27 mouse cellular contexts compared by ENCODE assay signal in genomic region chr1:30720829-30721228, GRCm38 (mm10).
DNase-seq lines count a peak whose midpoint lies in the region; ATAC-seq and TF ChIP-seq lines count a peak whose summit lies in the region.
"Had no signal": no experiment of that assay in that cellular context is flagged by ENCODE, and none has a peak within 500 bp of the region (broad histone marks: within the 10 kb centered on the region; RNA-seq: fewer than 3 reads in every experiment).

No protein-coding gene starts in this region.

- no peaks in the 10 kb centered on the region for H3K9me3 ChIP-seq in hindbrain, embryonic 16.5 days (ENCODE audit: control insufficient read depth, low read length)
- no peaks in the 10 kb centered on the region for H3K9me3 ChIP-seq in hindbrain, postnatal 0 days (ENCODE audit: low read length)
- H3K9me3 ChIP-seq in lung, postnatal 0 days (ENCODE audit: low read length): no peaks in the 10 kb centered on the region
- H3K9me3 ChIP-seq: embryonic facial prominence, embryonic 12.5 days; forebrain, embryonic 10.5 days; forebrain, embryonic 15.5 days; hindbrain, embryonic 12.5 days; liver, embryonic 15.5 days; lung, embryonic 15.5 days; midbrain, embryonic 15.5 days had no signal

- DNase-seq in hindbrain, postnatal 0 days (ENCODE audit: low spot score): no peak
- no peak for DNase-seq in lung, postnatal 0 days (ENCODE audit: low spot score)
- no peak for DNase-seq in lung, postnatal 10 days
- DNase-seq in layer of hippocampus, adult 2 months (ENCODE audit: low spot score in 2 of 2): peak in 1 of 2 experiments; percentile 57
- DNase-seq in layer of hippocampus, postnatal 14 days (ENCODE audit: low spot score in 2 of 2): peak; percentile 44 to 70
- no peak for DNase-seq in adrenal gland, adult 18-20 months (ENCODE audit: low spot score in 2 of 2)
- DNase-seq in embryo, embryonic 11 days: no peak
- DNase-seq: adrenal gland, postnatal 25 days; cerebellum, adult 18-20 months; gastrocnemius, postnatal 10 days; heart, postnatal 36 days; kidney, adult 9 months; kidney, postnatal 10 days; right cerebral cortex, adult 18-20 months; thymus, postnatal 4 days had no signal

- H3K4me1 ChIP-seq in hindbrain, embryonic 16.5 days (ENCODE audit: control insufficient read depth, insufficient read depth, low read depth, low read length): no peaks in the 10 kb centered on the region
- no peaks in the 10 kb centered on the region for H3K4me1 ChIP-seq in hindbrain, postnatal 0 days (ENCODE audit: insufficient read depth, low read length)
- H3K4me1 ChIP-seq in lung, postnatal 0 days (ENCODE audit: insufficient read depth, low read depth, low read length): peaks cover 10% of the 10 kb centered on the region; the same call in 1 of the 2 replicates
- H3K4me1 ChIP-seq: embryonic facial prominence, embryonic 12.5 days; forebrain, embryonic 10.5 days; forebrain, embryonic 15.5 days; hindbrain, embryonic 12.5 days; liver, embryonic 15.5 days; midbrain, embryonic 15.5 days had no signal

- H3K27ac ChIP-seq in hindbrain, embryonic 16.5 days (ENCODE audit: low read depth, low read length): no peak overlapping the region
- H3K27ac ChIP-seq in hindbrain, postnatal 0 days: no peak overlapping the region
- peak overlapping the region; percentile 54; the same call in 1 of the 2 replicates for H3K27ac ChIP-seq in lung, postnatal 0 days (ENCODE audit: low read length)
- H3K27ac ChIP-seq in layer of hippocampus, adult 2 months: peak overlapping the region; percentile 87
- H3K27ac ChIP-seq: embryonic facial prominence, embryonic 12.5 days; forebrain, embryonic 10.5 days; forebrain, embryonic 15.5 days; hindbrain, embryonic 12.5 days; liver, embryonic 15.5 days; lung, embryonic 15.5 days; macrophage; midbrain, embryonic 15.5 days had no signal

- TF ChIP-seq CTCF in hindbrain, postnatal 0 days (IDR thresholded peaks at IDR 0.05; ENCODE audit: low read depth): no peak
- no peak for TF ChIP-seq CTCF in lung, postnatal 0 days (IDR thresholded peaks at IDR 0.05)
- no peak for TF ChIP-seq CTCF in layer of hippocampus, adult 2 months (conservative IDR thresholded peaks at IDR 0.05)

- H3K4me3 ChIP-seq in hindbrain, embryonic 16.5 days (ENCODE audit: low read length): no peak overlapping the region
- no peak overlapping the region for H3K4me3 ChIP-seq in hindbrain, postnatal 0 days (ENCODE audit: low read length)
- no peak overlapping the region for H3K4me3 ChIP-seq in lung, postnatal 0 days (ENCODE audit: low read depth, low read length)
- H3K4me3 ChIP-seq in layer of hippocampus, adult 2 months: no peak overlapping the region
- H3K4me3 ChIP-seq: embryonic facial prominence, embryonic 12.5 days; forebrain, embryonic 10.5 days; forebrain, embryonic 15.5 days; hindbrain, embryonic 12.5 days; liver, embryonic 15.5 days; lung, embryonic 15.5 days; midbrain, embryonic 15.5 days had no signal

- no peak overlapping the region for H3K9ac ChIP-seq in hindbrain, embryonic 16.5 days (ENCODE audit: low read depth, low read length)
- no peak overlapping the region for H3K9ac ChIP-seq in hindbrain, postnatal 0 days (replicated peaks; ENCODE audit: low read length)
- H3K9ac ChIP-seq in lung, postnatal 0 days (replicated peaks; ENCODE audit: low read depth): no peak overlapping the region
- H3K9ac ChIP-seq: embryonic facial prominence, embryonic 12.5 days; forebrain, embryonic 15.5 days; hindbrain, embryonic 12.5 days; liver, embryonic 15.5 days; lung, embryonic 15.5 days; midbrain, embryonic 15.5 days had no signal

- 86% methylated on average over 2 of the region's 2 CpGs for WGBS in hindbrain, embryonic 16.5 days
- 89% methylated on average over 2 of the region's 2 CpGs for WGBS in hindbrain, postnatal 0 days
- 86% methylated on average over 2 of the region's 2 CpGs for WGBS in lung, postnatal 0 days

- TF ChIP-seq EP300 in lung, postnatal 0 days (IDR thresholded peaks at IDR 0.05): no peak

- H3K36me3 ChIP-seq in hindbrain, embryonic 16.5 days (ENCODE audit: control insufficient read depth, insufficient read depth, low read length): no peaks in the 10 kb centered on the region
- no peaks in the 10 kb centered on the region for H3K36me3 ChIP-seq in hindbrain, postnatal 0 days (ENCODE audit: insufficient read depth, low read length)
- H3K36me3 ChIP-seq in lung, postnatal 0 days (ENCODE audit: insufficient read depth, low read length): no peaks in the 10 kb centered on the region
- H3K36me3 ChIP-seq: embryonic facial prominence, embryonic 12.5 days; forebrain, embryonic 10.5 days; forebrain, embryonic 15.5 days; hindbrain, embryonic 12.5 days; liver, embryonic 15.5 days; lung, embryonic 15.5 days; midbrain, embryonic 15.5 days had no signal

- H3K27me3 ChIP-seq in hindbrain, embryonic 16.5 days (replicated peaks; ENCODE audit: control insufficient read depth, insufficient read depth, low read length): no peaks in the 10 kb centered on the region
- H3K27me3 ChIP-seq in hindbrain, postnatal 0 days (ENCODE audit: insufficient read depth, low read length): no peaks in the 10 kb centered on the region
- no peaks in the 10 kb centered on the region for H3K27me3 ChIP-seq in lung, postnatal 0 days (replicated peaks; ENCODE audit: insufficient read depth, low read length)
- H3K27me3 ChIP-seq: embryonic facial prominence, embryonic 12.5 days; forebrain, embryonic 15.5 days; hindbrain, embryonic 12.5 days; liver, embryonic 15.5 days; lung, embryonic 15.5 days; midbrain, embryonic 15.5 days had no signal

- 0 out of 2 replicates have a peak, but pooled peaks have one; percentile 20 for ATAC-seq in hindbrain, embryonic 16.5 days
- no peak for ATAC-seq in hindbrain, postnatal 0 days
- ATAC-seq in lung, postnatal 0 days: peak; percentile 8; the same call in 1 of the 2 replicates
- ATAC-seq: CD4-positive, CD25-positive, alpha-beta regulatory T cell, adult 4 months; forebrain, embryonic 15.5 days; intestine, postnatal 0 days; midbrain, embryonic 15.5 days had no signal

- H3K4me2 ChIP-seq in hindbrain, embryonic 16.5 days (ENCODE audit: low read length): no peak overlapping the region
- no peak overlapping the region for H3K4me2 ChIP-seq in hindbrain, postnatal 0 days (ENCODE audit: low read depth, low read length)
- H3K4me2 ChIP-seq in lung, postnatal 0 days (replicated peaks; ENCODE audit: low read depth, low read length): no peak overlapping the region
- H3K4me2 ChIP-seq: embryonic facial prominence, embryonic 12.5 days; forebrain, embryonic 15.5 days; heart, embryonic 11.5 days; hindbrain, embryonic 12.5 days; liver, embryonic 15.5 days; lung, embryonic 15.5 days; midbrain, embryonic 15.5 days had no signal

Comparison
In these comparisons a context has a peak if more than half of its experiments do, and no peak if none do; other contexts are left out.
1. H3K27ac ChIP-seq: peak in lung, postnatal 0 days (single experiment) and layer of hippocampus, adult 2 months (single experiment); none in hindbrain, embryonic 16.5 days (single experiment) and hindbrain, postnatal 0 days (single experiment).
2. DNase-seq: peak in layer of hippocampus, postnatal 14 days (2 of 2); none in hindbrain, postnatal 0 days (single experiment), lung, postnatal 0 days (single experiment), lung, postnatal 10 days (single experiment), adrenal gland, adult 18-20 months (0 of 2) and embryo, embryonic 11 days (single experiment).